Mouse (Mus musculus): ENCODE data around the gene Ncapd3.
A peak's percentile ranks its signal among the peaks of the same experiment; 100 is the strongest.

Gene Ncapd3

DNA sequence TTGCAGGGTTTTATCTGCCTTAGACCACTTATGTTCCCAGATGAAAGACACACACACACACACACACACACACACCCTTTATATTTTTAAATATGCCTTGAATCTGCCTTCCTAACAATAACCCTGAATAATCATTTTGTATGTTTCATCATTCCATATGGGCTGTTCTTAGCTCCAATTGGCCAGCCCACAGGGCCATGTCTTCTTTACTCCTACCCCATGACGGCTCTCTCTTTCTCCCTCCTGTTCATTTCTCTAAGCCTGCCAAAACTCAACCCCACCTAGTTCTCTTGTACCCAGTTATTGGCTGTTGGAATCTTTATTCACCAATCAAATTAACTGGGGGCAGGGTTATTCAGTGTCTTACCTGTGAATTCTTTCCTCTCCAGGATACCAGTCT, 60.2 kb downstream of the Ncapd3 start:
- H3K36me3 ChIP-seq (ENCODE audit: control insufficient read depth, insufficient read depth, low read length, poor library complexity, severe bottlenecking): peaks cover 3% of the 10 kb centered on the region; the same call in 1 of the 2 replicates
- DNase-seq (ENCODE audit: low read depth, low spot score): no peak
- no peaks in the 10 kb centered on the region for H3K27me3 ChIP-seq (ENCODE audit: control insufficient read depth, insufficient read depth, low read length, poor library complexity, severe bottlenecking)

- no peaks in the 10 kb centered on the region for H3K27me3 ChIP-seq (ENCODE audit: control insufficient read depth, insufficient read depth, low read length, poor library complexity, severe bottlenecking)
- peaks cover 3% of the 10 kb centered on the region; the same call in 1 of the 2 replicates for H3K36me3 ChIP-seq (ENCODE audit: control insufficient read depth, insufficient read depth, low read length, poor library complexity, severe bottlenecking)
- DNase-seq (ENCODE audit: low read depth, low spot score): no peak
Observed at GRCm38 (mm10) chr9:27090801-27091775, 61.1 kb downstream of the Ncapd3 start.

- Histone ChIP-seq H3K36me3 (ENCODE audit: control insufficient read depth, insufficient read depth, low read length, poor library complexity, severe bottlenecking) (peaks cover 3% of the 10 kb centered on the region; the same call in 1 of the 2 replicates), H3K27me3 (ENCODE audit: control insufficient read depth, insufficient read depth, low read length, poor library complexity, severe bottlenecking) (no peaks in the 10 kb centered on the region)
- DNase-seq (ENCODE audit: low read depth, low spot score): no peak
Observed at GRCm38 (mm10) chr9:27092916-27093315, 62.9 kb downstream of the Ncapd3 start.

- Histone ChIP-seq H3K27me3 (ENCODE audit: control insufficient read depth, insufficient read depth, low read length, poor library complexity, severe bottlenecking) (no peaks in the 10 kb centered on the region), H3K36me3 (ENCODE audit: control insufficient read depth, insufficient read depth, low read length, poor library complexity, severe bottlenecking) (no peaks in the 10 kb centered on the region)
- no peak for DNase-seq (ENCODE audit: low read depth, low spot score)
Observed at GRCm38 (mm10) chr9:27098092-27098491, 68.1 kb downstream of the Ncapd3 start.

DNA sequence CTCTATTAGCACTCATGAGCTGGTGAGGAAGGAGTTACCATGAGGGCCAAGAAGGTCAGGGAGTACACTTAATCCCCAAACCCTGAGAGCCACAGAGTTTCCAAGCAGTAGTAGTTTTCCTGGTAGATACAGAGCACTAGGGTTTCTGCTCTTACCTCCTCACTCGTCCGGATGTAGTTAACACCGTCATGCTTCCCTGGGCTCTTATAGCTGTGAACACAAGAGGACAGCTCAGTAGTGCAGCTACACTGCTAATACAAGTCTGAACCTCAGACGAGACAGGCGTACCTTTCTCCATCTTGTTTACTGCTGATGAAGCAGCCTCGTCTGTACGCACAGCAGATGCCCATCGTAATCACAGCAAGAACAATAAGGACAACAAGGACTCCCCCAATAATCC, 68.6 kb downstream of the Ncapd3 start:
- H3K27me3 ChIP-seq (ENCODE audit: control insufficient read depth, insufficient read depth, low read length, poor library complexity, severe bottlenecking): no peaks in the 10 kb centered on the region
- no peaks in the 10 kb centered on the region for H3K36me3 ChIP-seq (ENCODE audit: control insufficient read depth, insufficient read depth, low read length, poor library complexity, severe bottlenecking)
- no peak for DNase-seq (ENCODE audit: low read depth, low spot score)

DNA sequence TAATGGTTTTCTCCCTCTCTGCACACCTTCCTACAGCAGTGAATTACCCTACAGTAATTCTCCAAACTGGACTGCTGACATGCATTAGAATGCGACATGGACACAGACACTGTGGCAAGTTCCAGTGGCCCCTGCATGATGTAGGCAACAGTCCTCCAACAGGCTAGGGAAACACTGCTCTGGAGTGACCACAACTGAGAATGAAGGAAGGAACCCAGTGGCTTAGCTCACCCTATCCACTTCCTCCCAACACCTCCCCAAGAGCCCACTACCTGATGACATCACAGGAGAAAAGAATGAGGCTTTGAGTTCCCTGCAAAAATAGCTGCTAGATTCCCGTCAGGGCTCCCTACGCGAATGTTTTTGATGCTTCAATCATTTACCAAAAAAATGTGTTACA, 69.5 kb downstream of the Ncapd3 start:
- H3K36me3 ChIP-seq (ENCODE audit: control insufficient read depth, insufficient read depth, low read length, poor library complexity, severe bottlenecking): no peaks in the 10 kb centered on the region
- no peaks in the 10 kb centered on the region for H3K27me3 ChIP-seq (ENCODE audit: control insufficient read depth, insufficient read depth, low read length, poor library complexity, severe bottlenecking)
- no peak for DNase-seq (ENCODE audit: low read depth, low spot score)

- no peaks in the 10 kb centered on the region for H3K27me3 ChIP-seq (ENCODE audit: control insufficient read depth, insufficient read depth, low read length, poor library complexity, severe bottlenecking)
- DNase-seq (ENCODE audit: low read depth, low spot score): no peak
- H3K36me3 ChIP-seq (ENCODE audit: control insufficient read depth, insufficient read depth, low read length, poor library complexity, severe bottlenecking): no peaks in the 10 kb centered on the region
Observed at GRCm38 (mm10) chr9:27101466-27101865, 71.5 kb downstream of the Ncapd3 start.

DNA sequence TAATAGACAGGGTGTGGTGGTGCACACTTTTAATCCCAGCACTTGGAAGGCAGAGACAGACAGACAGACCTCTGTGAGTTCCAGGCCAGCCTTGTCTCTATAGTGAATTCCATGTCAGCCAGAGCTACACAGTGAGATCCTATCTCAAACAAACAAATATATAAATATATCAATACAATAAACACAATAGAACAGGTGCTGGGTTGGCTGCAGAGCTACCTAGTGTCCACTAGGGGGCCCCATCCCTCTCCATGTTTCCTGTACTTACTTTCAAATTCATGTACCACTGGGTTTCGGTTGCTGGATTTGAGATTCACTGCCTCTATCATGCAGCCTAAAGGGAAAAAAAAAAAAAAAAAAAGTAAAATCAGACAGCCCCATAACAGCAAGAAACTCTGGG, 76.1 kb downstream of the Ncapd3 start:
- Histone ChIP-seq H3K36me3 (ENCODE audit: control insufficient read depth, insufficient read depth, low read length, poor library complexity, severe bottlenecking) (no peaks in the 10 kb centered on the region), H3K27me3 (ENCODE audit: control insufficient read depth, insufficient read depth, low read length, poor library complexity, severe bottlenecking) (no peaks in the 10 kb centered on the region)
- peak; percentile 23 for DNase-seq (ENCODE audit: low read depth, low spot score)

DNA sequence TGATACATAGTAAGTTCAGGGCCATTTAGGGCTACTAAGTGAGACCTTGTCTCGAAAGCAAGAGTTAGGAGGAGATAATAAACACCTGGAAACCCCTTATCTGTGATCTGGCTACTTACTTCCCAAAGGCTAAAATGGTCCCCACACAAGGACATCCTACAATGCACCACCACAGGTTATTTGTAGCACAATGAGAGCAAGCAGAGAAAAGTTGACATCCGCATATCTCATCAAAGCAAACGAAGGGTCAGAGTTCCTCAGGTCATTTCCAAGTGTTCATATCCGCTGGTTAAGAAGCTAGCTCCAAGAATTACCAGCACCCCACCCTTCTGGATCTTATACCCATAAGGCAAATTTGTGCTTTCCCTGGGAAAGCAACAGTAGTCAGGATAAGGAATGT, 78.5 kb downstream of the Ncapd3 start:
- Histone ChIP-seq H3K36me3 (ENCODE audit: control insufficient read depth, insufficient read depth, low read length, poor library complexity, severe bottlenecking) (no peaks in the 10 kb centered on the region), H3K27me3 (ENCODE audit: control insufficient read depth, insufficient read depth, low read length, poor library complexity, severe bottlenecking) (no peaks in the 10 kb centered on the region)
- DNase-seq (ENCODE audit: low read depth, low spot score): no peak

DNA sequence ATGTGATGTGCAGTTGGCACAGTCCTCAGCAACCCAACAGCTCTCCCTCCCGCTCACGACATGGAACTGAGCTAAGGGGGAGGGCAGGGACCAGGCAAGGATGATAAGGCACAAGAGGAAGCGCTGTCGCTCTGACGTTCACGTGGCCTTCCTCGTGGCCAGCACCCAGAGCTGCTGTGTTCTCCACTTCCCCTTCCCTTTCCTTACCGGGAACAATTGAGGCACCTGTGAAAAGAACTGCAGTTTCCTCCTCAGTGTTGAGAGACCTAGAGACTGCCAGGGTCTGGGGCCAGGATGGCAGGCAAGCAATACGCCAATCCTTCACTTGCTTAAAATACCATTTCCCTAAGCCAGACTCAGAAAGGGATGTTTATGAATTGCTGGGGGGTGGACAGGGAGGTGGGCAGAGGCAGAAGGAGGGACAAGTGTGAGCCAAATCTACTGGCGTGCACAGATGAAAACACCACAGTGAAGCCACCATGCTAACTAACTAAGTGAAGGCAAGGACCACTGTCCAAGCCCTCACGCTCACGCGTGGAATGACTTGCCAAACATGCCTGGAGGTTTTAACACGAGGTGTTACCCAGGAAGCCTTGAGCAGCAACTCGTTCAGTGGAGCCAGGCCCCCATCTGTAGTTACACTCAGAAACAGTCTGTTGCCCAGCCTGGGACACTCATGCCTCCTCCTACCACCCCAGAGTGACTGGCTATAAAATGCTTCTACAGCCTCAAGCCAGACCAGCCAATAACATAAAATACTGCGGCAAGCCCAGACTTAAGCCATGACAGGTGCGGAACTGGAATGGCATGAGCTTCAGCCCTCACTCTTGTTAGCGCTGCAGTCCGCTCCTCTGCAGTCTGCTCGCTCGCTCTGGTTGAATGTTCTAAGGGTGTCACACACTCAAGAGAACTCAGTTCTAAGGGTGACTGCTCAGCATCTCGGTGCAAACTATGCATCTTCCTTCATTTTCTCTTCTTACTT, 79.8 kb downstream of the Ncapd3 start:
- no peaks in the 10 kb centered on the region for H3K36me3 ChIP-seq (ENCODE audit: control insufficient read depth, insufficient read depth, low read length, poor library complexity, severe bottlenecking)
- DNase-seq (ENCODE audit: low read depth, low spot score): no peak

GRCm38 (mm10) chr9:27110681-27111080, 80.7 kb downstream of the Ncapd3 start:
- no peak for DNase-seq (ENCODE audit: low read depth, low spot score)
- Histone ChIP-seq H3K27me3 (ENCODE audit: control insufficient read depth, insufficient read depth, low read length, poor library complexity, severe bottlenecking) (no peaks in the 10 kb centered on the region), H3K36me3 (ENCODE audit: control insufficient read depth, insufficient read depth, low read length, poor library complexity, severe bottlenecking) (no peaks in the 10 kb centered on the region)

More for the DNA sequence above, 79.8 kb downstream of the Ncapd3 start:
- H3K27me3 ChIP-seq (ENCODE audit: control insufficient read depth, insufficient read depth, low read length, poor library complexity, severe bottlenecking): no peaks in the 10 kb centered on the region

DNA sequence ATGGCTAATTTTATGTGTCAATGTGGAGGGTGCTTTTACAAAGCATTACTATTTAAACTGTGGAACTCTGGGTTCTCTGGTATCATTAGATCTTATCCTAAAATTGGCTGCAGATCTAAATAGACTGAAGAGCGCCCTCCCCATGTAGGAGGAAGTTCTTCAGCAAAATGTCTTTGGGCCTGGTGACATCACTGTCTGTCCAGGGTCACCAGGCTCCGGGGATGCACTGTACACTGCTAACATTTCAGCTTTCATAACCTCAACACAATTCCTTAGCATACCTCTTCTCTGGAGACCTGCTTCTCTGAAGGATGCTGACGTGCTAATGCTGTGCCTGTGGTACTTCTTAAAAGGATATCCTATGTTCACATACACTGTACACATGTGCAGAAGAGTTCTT, 81.8 kb downstream of the Ncapd3 start:
- Histone ChIP-seq H3K36me3 (ENCODE audit: control insufficient read depth, insufficient read depth, low read length, poor library complexity, severe bottlenecking) (no peaks in the 10 kb centered on the region), H3K27me3 (ENCODE audit: control insufficient read depth, insufficient read depth, low read length, poor library complexity, severe bottlenecking) (no peaks in the 10 kb centered on the region)
- no peak for DNase-seq (ENCODE audit: low read depth, low spot score)

- Histone ChIP-seq H3K27me3 (ENCODE audit: control insufficient read depth, insufficient read depth, low read length, poor library complexity, severe bottlenecking) (no peaks in the 10 kb centered on the region), H3K36me3 (ENCODE audit: control insufficient read depth, insufficient read depth, low read length, poor library complexity, severe bottlenecking) (no peaks in the 10 kb centered on the region)
- DNase-seq (ENCODE audit: low read depth, low spot score): no peak
Observed at GRCm38 (mm10) chr9:27121254-27121653, 91.3 kb downstream of the Ncapd3 start.

DNA sequence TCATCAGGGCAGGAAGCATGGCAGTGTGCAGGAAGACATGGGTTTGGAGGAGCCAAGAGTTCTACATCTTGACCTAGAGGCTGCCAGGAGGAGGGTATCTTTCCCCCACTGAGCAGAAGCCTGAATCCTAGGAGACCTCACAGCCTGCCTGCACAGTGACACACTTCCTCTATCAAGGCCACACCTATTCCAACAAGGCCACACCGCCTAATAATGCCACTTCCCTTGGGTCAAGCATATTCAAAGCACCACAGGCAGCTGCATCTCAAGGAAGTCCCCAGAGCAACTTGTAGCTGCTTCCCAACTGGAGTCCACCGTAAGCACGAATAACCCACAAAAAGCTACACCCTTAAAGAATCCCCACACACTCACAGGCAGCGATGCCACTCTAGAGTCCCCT, 92.1 kb downstream of the Ncapd3 start:
- Histone ChIP-seq H3K27me3 (ENCODE audit: control insufficient read depth, insufficient read depth, low read length, poor library complexity, severe bottlenecking) (no peaks in the 10 kb centered on the region), H3K36me3 (ENCODE audit: control insufficient read depth, insufficient read depth, low read length, poor library complexity, severe bottlenecking) (no peaks in the 10 kb centered on the region)
- DNase-seq (ENCODE audit: low read depth, low spot score): no peak

- Histone ChIP-seq H3K27me3 (ENCODE audit: control insufficient read depth, insufficient read depth, low read length, poor library complexity, severe bottlenecking) (no peaks in the 10 kb centered on the region), H3K36me3 (ENCODE audit: control insufficient read depth, insufficient read depth, low read length, poor library complexity, severe bottlenecking) (no peaks in the 10 kb centered on the region)
- DNase-seq (ENCODE audit: low read depth, low spot score): no peak
Observed at GRCm38 (mm10) chr9:27122963-27123362, 93.0 kb downstream of the Ncapd3 start.
